Mouse (Mus musculus): ENCODE measurements at regions not wholly inside any gene's neighbourhood (a gene's known extent, or its start where the extent isn't known, plus 50 kb on each side); places are given as distances from the start of the nearest gene placed in this dataset.

GRCm38 (mm10) chr12:35614885-35615284, 80.0 kb upstream of the Ahr start:
- DNase-seq = no peak

DNA sequence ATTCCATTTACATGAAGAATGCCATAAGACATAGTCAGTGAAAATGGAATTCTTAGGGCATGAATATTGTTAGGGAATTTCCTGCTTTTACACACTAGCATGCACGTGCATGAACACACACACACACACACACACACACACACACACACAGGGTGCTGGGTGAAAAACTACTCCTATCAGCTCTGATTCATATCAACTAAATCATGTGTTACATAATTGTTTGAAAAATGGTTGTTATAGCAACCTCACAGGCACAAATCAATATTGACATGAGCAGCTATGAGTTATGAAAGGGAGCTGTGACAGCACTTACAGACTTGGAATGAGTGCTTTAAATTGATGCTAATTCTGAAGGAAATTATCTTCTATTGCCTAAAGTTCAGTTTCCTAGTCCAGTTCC, 72.8 kb upstream of the Ahr start:
- no peak for DNase-seq

- no peak for DNase-seq
Observed at GRCm38 (mm10) chr12:35603742-35604141, 68.9 kb upstream of the Ahr start.

DNA sequence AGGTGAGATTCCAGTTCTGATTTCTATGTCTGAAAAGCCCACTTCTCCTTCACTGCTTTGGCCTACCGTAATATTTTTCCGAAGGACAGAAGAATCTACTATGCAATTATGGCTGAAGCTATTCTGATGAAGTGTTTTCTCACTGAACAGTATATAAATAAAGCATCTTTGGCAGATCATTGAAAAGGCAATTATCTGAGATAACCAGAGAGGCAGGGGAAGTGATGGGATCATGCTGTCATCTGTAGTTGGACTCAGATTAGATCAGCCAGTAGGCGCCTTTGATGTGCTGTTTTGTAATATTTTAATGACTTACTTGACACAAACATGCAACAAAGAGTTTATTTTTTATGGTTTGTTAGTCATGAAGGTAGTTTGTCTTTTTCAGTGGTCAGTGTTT, 67.8 kb upstream of the Ahr start:
- DNase-seq = no peak

GRCm38 (mm10) chr12:35598298-35598697, 63.5 kb upstream of the Ahr start:
- DNase-seq = no peak

- no peak for DNase-seq
Observed at GRCm38 (mm10) chr12:35592866-35593265, 58.0 kb upstream of the Ahr start.
